Mouse (Mus musculus): ENCODE results near the gene Nfe2l2. TPM values are rescaled to one million over a fixed set of nuclear protein-coding genes. Genes with fewer than 3 reads are reported as not detected.

The Nfe2l2 gene
- total RNA-seq, 2 experiments from 2014 or later, result 79.2 to 94.0 TPM

GRCm38 (mm10) chr2:75687040-75687749 lies 17.2 kb downstream of the Nfe2l2 start:
- no peak for DNase-seq

GRCm38 (mm10) chr2:75685458-75685861 lies 19.0 kb downstream of the Nfe2l2 start:
- DNase-seq, result peak; percentile 47

GRCm38 (mm10) chr2:75684526-75684925 lies 19.9 kb downstream of the Nfe2l2 start:
- DNase-seq, result no peak

- DNase-seq, result peak; percentile 51
These were observed 21.3 kb downstream of the Nfe2l2 start for GRCm38 (mm10) chr2:75682978-75683709.

- DNase-seq, result no peak
These were observed 23.0 kb downstream of the Nfe2l2 start for GRCm38 (mm10) chr2:75681439-75681838.

- DNase-seq, result peak; percentile 12
These were observed 24.5 kb downstream of the Nfe2l2 start for GRCm38 (mm10) chr2:75679947-75680346.

GRCm38 (mm10) chr2:75676567-75676966 lies 27.9 kb downstream of the Nfe2l2 start:
- DNase-seq, result no peak

GRCm38 (mm10) chr2:75672561-75672960 lies 31.9 kb downstream of the Nfe2l2 start:
- no peak for DNase-seq

- no peak for DNase-seq
These were observed 33.1 kb downstream of the Nfe2l2 start for GRCm38 (mm10) chr2:75671337-75671660.

- peak; percentile 15 for DNase-seq
These were observed 33.8 kb downstream of the Nfe2l2 start for GRCm38 (mm10) chr2:75670446-75671336.

- no peak for DNase-seq
These were observed 34.7 kb downstream of the Nfe2l2 start for GRCm38 (mm10) chr2:75669491-75670445.

GRCm38 (mm10) chr2:75661106-75661505 lies 43.3 kb downstream of the Nfe2l2 start:
- no peak for DNase-seq

GRCm38 (mm10) chr2:75660255-75660948 lies 44.0 kb downstream of the Nfe2l2 start:
- DNase-seq, result no peak

- peak; percentile 97 for DNase-seq
These were observed 44.8 kb downstream of the Nfe2l2 start for GRCm38 (mm10) chr2:75659629-75659960.

GRCm38 (mm10) chr2:75658727-75659628 lies 45.5 kb downstream of the Nfe2l2 start, which contains the start of gene Hnrnpa3:
TSS of gene Hnrnpa3 (plus strand) at chr2:75659261.
- DNase-seq, result peak; percentile 99

GRCm38 (mm10) chr2:75657907-75658691 lies 46.3 kb downstream of the Nfe2l2 start:
- peak; percentile 56 for DNase-seq

GRCm38 (mm10) chr2:75656924-75657323 lies 47.5 kb downstream of the Nfe2l2 start:
- no peak for DNase-seq

- DNase-seq, result no peak
These were observed 49.8 kb downstream of the Nfe2l2 start for GRCm38 (mm10) chr2:75654679-75655078.

- no peak for DNase-seq
These were observed 51.3 kb downstream of the Nfe2l2 start for GRCm38 (mm10) chr2:75653150-75653549.
